Mouse (Mus musculus): ENCODE measurements around the gene Gm10490. TPM values are rescaled to one million over a fixed set of nuclear protein-coding genes. Genes with fewer than 3 reads are reported as not detected.

The Gm10490 gene
- total RNA-seq, 2 experiments from 2014 or later = not detected

GRCm38 (mm10) chrX:7922032-7922431 lies 12.7 kb downstream of the Gm10490 start:
- DNase-seq = no peak
- intact Hi-C loops (cut with DNase I) = no loop called here

- no peak for DNase-seq
- intact Hi-C loops (cut with DNase I) = no loop called here
These were observed 16.9 kb downstream of the Gm10490 start for GRCm38 (mm10) chrX:7926266-7926665.

GRCm38 (mm10) chrX:7927116-7927515 lies 17.8 kb downstream of the Gm10490 start:
- intact Hi-C loops (cut with DNase I) = no loop called here
- no peak for DNase-seq

GRCm38 (mm10) chrX:7928270-7928790 lies 19.0 kb downstream of the Gm10490 start, which contains the start of gene Eras:
Gene Eras, minus strand, starts transcription at chrX:7928607.
- DNase-seq = no peak
- intact Hi-C loops (cut with DNase I) = no loop called here

DNA sequence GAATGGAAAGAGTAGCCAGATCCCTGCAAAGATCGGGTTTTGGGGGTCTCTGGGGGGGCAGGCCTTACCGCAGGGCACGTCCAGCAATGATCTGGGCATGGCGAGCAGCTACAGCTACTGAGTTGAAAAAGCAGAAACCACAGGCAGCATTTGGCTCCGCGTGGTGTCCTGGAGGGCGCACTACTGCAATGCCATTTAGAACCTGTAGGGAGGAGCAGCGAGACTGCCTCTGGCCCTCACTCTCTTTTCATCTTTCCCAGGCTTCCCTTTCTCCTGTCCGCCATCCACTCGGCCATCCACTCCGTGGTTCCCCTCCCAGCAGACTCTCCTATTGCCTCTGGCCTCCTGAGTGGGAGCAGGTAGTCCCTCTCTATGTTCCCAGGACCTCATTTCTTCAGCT lies 27.5 kb downstream of the Gm10490 start:
- intact Hi-C loops (cut with DNase I) = no loop called here
- DNase-seq = no peak

DNA sequence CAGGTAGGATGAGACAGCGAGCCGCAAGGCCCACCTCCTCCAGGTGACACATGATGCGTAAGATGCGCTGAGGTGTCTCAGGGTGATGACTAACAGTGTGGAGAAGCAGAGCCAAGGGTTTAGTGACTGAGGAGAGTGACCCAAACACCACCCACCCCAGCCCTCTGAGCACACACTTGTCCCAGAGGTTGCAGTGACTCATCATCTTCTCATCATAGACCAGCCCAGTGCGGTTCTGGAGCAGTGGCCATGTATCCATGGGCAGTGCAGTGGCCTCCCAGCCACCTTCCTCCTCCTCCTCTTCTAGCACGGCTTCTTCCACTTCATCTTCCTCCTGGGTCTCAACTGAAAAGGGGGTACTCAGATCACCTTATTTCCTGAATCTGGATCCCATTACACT lies 28.3 kb downstream of the Gm10490 start:
- DNase-seq = no peak
- intact Hi-C loops (cut with DNase I) = no loop called here

DNA sequence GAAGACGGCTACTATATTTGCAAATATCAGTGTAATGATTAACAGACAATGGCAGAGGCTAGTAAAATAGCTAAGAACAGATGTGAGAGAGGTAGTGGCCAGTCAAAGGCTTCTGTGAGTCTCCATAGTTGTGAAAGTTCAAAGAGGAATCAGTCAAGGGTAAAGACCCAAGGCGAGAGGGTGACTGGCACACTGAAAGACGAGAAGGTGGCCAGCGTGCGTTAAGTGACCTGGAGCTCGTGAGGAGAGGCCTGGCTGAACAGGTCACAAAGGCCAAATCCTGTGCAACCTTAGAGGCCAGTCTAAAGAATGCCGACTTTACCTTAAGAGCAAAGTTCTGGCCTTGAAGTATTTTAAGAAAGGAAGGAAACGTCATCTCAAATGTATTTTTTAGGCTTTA lies 36.3 kb downstream of the Gm10490 start:
- intact Hi-C loops (cut with DNase I) = no loop called here
- DNase-seq = no peak

DNA sequence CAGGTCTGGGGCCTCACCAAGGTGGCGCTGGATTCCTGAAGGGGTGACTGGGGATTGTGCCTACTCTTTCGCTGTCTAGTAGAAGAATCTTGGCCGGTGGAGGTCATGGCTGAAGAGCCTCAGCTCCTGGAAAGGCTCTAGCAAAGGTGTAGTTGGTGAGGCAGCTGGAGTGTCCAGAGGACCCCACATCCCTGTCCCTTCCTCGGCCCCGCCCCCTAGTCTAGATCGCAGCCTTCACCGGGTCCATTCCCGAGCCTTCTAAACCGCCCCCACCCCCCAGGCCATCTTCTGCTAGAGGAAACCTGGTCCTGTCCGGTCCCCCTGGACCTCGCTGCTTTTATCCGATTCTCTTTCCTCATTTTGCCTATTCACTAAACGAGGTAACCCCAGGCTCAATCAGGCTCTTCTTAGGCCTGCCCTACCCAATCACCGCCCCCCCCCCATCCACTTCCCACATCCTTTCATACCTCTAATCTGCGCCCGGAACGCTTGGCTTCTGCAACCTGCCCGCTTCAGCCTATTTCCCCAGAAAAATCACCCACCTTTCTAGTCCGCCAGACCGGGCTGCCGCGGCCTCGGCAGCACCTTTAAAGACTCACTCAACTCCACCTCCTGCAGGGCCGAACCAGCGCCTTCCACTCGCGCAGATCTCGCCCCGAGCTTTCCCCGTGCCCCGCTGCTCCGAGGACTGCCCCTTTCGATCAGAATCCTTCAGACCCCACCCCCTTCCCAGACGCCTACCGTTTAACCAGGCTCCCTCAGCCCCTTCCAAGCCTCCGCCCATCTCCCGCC lies 38.0 kb downstream of the Gm10490 start, which contains the start of gene Hdac6:
TSS of gene Hdac6 (minus strand) at position 782 of the 792 bp plus-strand sequence.
- intact Hi-C loops (cut with DNase I) = no loop called here
- DNase-seq = peak in 1 of 2 experiments; percentile 3

- peak; percentile 94 to 95 for DNase-seq
- intact Hi-C loops (cut with DNase I) = no loop called here
These were observed 38.7 kb downstream of the Gm10490 start for GRCm38 (mm10) chrX:7947900-7948492.

DNA sequence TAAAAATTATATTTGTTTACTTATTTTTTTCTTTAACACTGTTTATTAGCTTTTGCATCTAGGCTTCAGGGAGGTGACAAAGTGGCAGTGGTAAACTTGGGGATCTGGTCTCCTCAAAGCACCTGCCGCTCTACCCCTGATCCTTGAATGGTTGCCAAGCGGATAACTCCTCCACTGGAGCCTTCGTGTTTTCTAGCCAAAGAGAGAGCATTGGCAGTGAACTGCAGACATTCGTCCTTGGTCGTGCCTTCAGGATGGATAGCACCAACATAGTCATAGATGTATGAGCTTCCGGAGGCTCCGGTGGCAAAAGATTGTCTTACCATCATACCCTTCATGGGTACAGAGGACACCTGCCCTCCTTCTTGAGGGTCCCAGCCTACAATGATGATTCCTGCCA lies 40.7 kb downstream of the Gm10490 start:
- no peak for DNase-seq
- intact Hi-C loops (cut with DNase I) = no loop called here

DNA sequence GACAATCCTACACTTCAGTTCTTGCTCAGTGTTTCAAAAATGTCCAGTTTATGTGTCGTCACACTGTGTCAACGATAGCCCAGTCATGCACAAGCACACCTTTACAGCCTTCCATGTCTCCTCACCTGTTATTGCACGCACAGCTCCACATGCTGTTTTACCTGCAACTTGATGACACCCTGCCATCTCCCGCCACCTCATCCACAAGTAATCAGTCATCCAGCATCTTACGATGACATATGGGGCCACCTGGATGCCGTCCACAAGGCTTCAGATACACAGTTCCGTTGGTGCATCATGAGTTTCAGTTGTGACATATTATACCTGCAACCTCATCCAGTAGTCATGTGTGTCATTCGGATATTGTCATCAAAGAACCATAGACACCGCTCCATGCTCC lies 49.5 kb downstream of the Gm10490 start:
- no peak for DNase-seq
- intact Hi-C loops (cut with DNase I) = no loop called here

Other genes with a start within 250 kb of the Gm10490 start
- gene Plp2, start 238.2 kb upstream of the Gm10490 start, total RNA-seq (2021) = 10 to 100 TPM; 84.8 to 88.4 TPM
- 10 to 100 TPM; 10.8 to 13.9 TPM for gene Magix, start 228.3 kb upstream of the Gm10490 start, total RNA-seq (2021)
- gene Gpkow, start 212.4 kb upstream of the Gm10490 start, total RNA-seq (2021) = 10 to 100 TPM; 24.8 to 26.8 TPM
- gene Wdr45, start 195.2 kb upstream of the Gm10490 start, total RNA-seq (2021) = 10 to 100 TPM; 31.0 to 33.4 TPM
- gene Gm45208, start 187.3 kb upstream of the Gm10490 start, total RNA-seq (2021) = not detected
- 10 to 100 TPM in 1 of 2 experiments, 1 to 10 TPM in 1; 9.4 to 10.6 TPM for gene Praf2, start 181.1 kb upstream of the Gm10490 start, total RNA-seq (2021)
- 1 to 10 TPM; 1.4 to 1.7 TPM for gene Ccdc120, start 158.6 kb upstream of the Gm10490 start, total RNA-seq (2021)
- gene Tfe3, start 147.0 kb upstream of the Gm10490 start, total RNA-seq (2021) = 10 to 100 TPM; 17.4 to 19.0 TPM
- 10 to 100 TPM; 27.7 to 30.2 TPM for gene Gripap1, start 119.8 kb upstream of the Gm10490 start, total RNA-seq (2021)
- gene Kcnd1, start 87.3 kb upstream of the Gm10490 start, total RNA-seq (2021) = under 1 TPM; 0.79 to 0.94 TPM
- gene Otud5, start 68.2 kb upstream of the Gm10490 start, total RNA-seq (2021) = 10 to 100 TPM; 34.0 to 38.8 TPM
- gene Pim2, start 31.3 kb upstream of the Gm10490 start, total RNA-seq (2021) = 1 to 10 TPM; 2.1 to 2.8 TPM
- gene Slc35a2, start 25.5 kb upstream of the Gm10490 start, total RNA-seq (2021) = 10 to 100 TPM; 15.5 to 15.8 TPM
- 10 to 100 TPM; 33.3 to 33.7 TPM for gene Pqbp1, start 10.3 kb upstream of the Gm10490 start, total RNA-seq (2021)
- 10 to 100 TPM; 46.4 to 51.2 TPM for gene Timm17b, start 10.2 kb upstream of the Gm10490 start, total RNA-seq (2021)
- not detected for gene Gm10491, start 1.7 kb upstream of the Gm10490 start, total RNA-seq (2021)
- not detected for gene Pcsk1n, start 10.3 kb downstream of the Gm10490 start, total RNA-seq (2021)
- not detected for gene Eras, start 19.1 kb downstream of the Gm10490 start, total RNA-seq (2021)
- gene Hdac6, start 38.3 kb downstream of the Gm10490 start, total RNA-seq (2021) = 10 to 100 TPM; 21.5 to 23.7 TPM
- not detected for gene Gata1, start 68.5 kb downstream of the Gm10490 start, total RNA-seq (2021)
- gene Glod5, start 109.0 kb downstream of the Gm10490 start, total RNA-seq (2021) = not detected
- 1 to 10 TPM; 8.3 to 8.8 TPM for gene Suv39h1, start 165.2 kb downstream of the Gm10490 start, total RNA-seq (2021)
- gene Was, start 181.0 kb downstream of the Gm10490 start, total RNA-seq (2021) = 1 to 10 TPM; 2.3 to 3.0 TPM
- gene Wdr13, start 223.3 kb downstream of the Gm10490 start, total RNA-seq (2021) = 10 to 100 TPM; 79.1 to 79.3 TPM
- gene Rbm3, start 236.3 kb downstream of the Gm10490 start, total RNA-seq (2021) = 100 to 1,000 TPM; 341 to 398 TPM

All from heart, postnatal 10 days (tissue).